Mouse (Mus musculus) left cerebral cortex, postnatal 25 days (tissue): ENCODE results near the gene B3glct. TPM values are rescaled to one million over a fixed set of nuclear protein-coding genes. Genes with fewer than 3 reads are reported as not detected.

ENCODE experiments used
- DNase-seq, 2 experiments: peaks; one replicate each; pipeline ENCODE4 v3.0.0; 2022; ENCODE audit warnings: low spot score in 2 of 2, mixed read lengths in 1 of 2
- intact Hi-C: fragments of 180-260 bp; cut with DNase I; formaldehyde crosslinking; loops from one replicate; pipeline ENCODE4 v1.15.1; 2025
- total RNA-seq, 2 experiments: library from RNA; stranded (reverse); gene quantifications; 2 replicates each; pipeline ENCODE4 v1.2.3; 2021

Gene B3glct
- 10 to 100 TPM; 14.8 to 16.3 TPM for total RNA-seq

DNA sequence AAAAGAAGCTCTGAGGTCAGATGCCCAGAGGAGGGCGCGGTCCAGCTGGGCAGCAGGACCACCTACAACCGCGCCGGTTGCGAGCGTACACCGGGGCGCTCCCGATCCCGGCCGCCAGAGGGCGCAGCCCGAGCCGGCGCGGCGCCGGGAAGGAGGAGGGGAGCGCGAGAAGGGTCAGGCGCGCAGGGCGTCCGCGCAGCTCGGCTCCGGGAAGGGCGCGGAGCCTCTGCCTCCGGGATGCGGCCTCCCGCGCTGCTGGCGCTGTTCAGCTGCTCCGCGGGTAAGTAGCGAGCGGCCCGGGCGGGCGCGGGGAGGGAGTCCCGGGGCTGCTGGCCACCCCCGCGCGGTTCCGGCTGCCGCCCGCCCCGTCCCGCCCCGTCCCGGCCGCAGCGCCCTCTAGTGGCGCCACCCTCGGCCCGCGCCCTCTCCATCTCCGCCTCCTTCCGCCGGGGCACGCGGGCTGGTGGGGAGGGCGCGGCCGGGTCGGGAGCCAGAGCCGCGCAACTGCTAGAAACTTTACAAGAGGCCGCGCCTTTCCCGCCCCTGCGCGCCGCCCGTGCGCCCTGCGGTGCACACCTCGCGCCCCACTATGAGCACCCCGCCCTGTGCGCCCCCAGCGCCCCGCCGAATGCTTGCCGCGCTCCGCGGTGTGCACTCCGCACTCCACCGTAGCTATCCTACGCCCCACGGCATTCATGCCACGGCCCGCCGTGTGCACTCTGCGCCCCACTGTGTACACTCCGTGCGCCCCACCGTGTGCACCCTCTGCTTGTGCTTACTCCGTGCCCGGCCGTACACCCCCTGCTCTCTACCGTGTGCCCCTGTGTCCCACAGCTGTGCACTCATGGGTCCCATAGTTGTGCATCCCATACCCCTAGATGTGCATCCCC, at the start of gene B3glct:
Gene B3glct, plus strand, starts transcription at position 131 of the 890 bp plus-strand sequence.
- intact Hi-C loops = loop anchor here (1.0 kb wide), 1 partner anchor 42 kb away; the partner anchor contains the start of gene Hsph1
- DNase-seq = peak; percentile 67 to 85

DNA sequence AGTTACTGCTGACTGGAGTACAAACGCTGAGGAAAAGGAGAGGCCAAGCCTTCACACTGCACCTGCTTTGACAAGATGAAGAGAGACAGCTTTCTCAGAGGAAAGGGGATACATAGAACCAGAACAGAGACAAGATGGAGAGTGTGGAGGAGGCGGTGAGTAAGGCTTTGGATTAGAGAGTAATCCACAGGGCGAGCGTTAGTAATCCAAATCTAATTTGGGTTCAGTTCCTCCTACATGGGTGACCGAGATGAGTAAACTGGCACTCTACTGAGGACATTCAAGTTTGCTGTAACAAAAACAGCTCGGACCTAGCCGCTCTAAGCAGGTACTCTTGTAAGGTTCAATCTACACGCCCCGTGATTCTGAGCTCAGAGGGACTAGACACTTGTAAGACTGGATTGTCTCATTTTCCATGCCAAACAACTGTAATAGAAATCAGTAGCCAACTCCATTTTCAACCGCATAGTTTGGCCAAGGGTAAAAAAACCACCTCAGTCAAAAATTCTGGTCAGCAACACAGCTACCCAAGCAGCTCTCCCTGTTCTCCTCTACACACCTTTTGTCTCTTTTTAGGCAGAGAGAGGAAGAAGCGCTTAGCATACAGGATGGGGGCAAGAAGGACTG, 43.5 kb upstream of the B3glct start:
- intact Hi-C loops = loop anchor here (2.0 kb wide), 1 partner anchor 98 kb away; no protein-coding TSS in a partner anchor
- DNase-seq = peak in 1 of 2 experiments; percentile 51

DNA sequence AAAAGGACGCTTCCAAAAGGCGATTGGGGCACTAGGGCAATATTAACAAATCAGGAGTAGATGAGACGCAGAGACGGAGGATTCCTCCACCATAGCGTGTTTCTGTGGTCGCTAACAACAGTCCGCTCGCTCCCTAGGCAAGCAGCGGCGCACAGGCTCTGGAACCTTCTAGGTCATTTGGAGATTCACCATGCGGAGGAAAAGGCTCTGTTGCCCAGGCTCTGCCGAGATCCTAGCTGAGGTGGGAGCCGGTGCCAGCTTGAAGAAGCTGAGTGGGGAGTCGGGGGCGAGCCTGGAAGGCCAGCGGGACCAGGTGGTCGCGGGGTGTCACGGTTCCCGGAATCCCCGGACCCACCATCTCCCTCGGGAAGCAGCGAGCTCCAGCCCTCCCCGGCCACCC, 42.5 kb upstream of the B3glct start:
- intact Hi-C loops = loop anchor here (2.0 kb wide), 1 partner anchor 99 kb away; no protein-coding TSS in a partner anchor

DNA sequence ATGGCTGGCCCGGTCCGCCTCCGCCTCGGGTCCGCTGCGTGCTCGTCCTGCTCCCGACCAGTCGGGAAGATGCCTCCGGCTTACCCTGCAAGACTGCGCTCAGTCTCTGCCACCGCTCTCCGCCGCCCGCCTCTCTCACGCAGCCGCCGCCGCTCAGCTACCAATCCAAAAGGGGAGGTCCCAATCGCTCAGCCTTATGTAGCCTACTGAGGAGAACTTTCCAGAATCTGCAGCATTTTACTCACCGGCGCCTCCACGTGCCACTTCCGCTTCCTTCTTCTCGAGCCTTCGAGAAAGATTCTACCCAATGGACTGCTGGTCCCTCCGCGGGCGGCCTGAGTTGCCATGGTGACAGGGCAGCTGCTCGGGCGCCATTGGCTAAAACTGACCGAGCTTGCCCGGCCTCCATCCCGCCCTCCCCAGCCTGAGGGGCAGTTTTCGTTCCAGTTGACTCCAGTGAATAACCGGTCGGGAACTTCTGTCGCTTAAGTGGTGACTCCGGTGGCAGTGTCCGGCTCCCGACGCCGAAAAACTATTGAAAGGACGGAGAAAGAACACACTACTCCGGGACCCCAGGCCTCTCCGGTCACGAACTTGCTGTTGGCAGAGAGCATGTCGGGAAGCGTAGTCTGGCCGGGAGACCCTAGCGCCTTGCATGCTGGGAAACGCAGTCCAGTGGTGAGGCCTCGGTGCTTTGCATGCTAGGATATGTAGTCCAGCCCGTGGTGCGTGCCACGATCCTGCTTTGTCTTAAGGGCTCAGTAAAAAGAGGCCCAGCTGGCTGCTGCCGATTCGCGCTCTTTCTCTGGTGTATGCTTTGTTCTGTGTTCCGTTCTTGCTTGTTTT, 41.7 kb upstream of the B3glct start, which contains the start of gene Hsph1:
Gene Hsph1, minus strand, starts transcription at position 302 of the 846 bp plus-strand sequence.
- intact Hi-C loops = loop anchor here (1.0 kb wide), 1 partner anchor 42 kb away; the partner anchor contains the start of gene B3glct
- peak; percentile 99 to 100 for DNase-seq

More for the DNA sequence above, 42.5 kb upstream of the B3glct start:
- peak; percentile 53 to 55 for DNase-seq

DNA sequence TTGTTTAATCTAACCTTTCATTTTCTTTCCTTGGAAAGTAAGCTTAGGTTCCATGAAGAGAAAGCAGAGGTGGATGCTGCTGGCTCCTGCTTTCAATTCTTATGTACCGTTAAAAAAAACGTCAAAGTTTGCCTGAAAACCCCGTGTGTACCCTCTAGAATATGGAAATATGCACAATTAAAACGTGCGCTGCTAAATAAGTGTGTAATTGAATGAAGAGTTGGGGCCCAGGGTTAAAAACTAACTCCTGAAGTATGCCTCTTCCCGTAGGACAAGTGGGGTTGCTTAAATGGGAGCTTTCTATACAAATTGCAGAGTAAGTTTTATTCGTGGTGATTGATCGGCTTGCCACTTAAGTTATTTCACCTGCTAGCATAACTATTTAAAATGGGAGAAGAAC, 40.7 kb upstream of the B3glct start:
- no peak for DNase-seq
- intact Hi-C loops = no loop called here

DNA sequence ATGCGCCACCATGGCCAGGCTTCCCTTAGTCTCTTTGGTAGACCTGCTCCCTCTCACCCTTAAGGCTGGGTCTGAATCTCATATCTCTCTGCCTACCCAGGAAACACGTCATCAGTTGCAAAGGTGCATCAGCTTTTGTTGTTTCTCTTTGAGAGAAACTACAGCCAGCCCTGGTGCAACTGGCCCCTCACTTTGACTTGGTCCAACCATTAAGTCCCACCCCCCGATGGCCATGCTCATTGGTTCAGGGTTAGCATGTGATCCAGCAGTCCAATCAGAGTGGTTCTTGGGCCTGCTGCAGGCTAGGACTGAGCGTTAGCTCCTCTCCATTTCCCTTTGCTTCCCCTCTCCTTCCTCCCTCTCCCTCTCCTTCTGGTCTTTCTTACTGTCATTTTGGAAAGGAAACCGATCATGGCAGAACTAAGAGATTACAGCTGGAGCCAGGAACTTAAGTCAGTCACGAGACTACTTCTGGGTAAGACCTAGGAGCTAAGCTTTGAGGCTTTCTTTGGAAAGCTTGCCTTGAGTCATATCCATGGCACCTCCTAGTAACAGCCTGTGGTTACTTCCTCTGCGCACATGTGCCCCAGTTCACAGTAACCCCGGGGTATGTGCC, 36.6 kb upstream of the B3glct start:
- DNase-seq = peak in 1 of 2 experiments; percentile 24
- intact Hi-C loops = loop anchor here (10.0 kb wide), 1 partner anchor 213 kb away; no protein-coding TSS in a partner anchor

DNA sequence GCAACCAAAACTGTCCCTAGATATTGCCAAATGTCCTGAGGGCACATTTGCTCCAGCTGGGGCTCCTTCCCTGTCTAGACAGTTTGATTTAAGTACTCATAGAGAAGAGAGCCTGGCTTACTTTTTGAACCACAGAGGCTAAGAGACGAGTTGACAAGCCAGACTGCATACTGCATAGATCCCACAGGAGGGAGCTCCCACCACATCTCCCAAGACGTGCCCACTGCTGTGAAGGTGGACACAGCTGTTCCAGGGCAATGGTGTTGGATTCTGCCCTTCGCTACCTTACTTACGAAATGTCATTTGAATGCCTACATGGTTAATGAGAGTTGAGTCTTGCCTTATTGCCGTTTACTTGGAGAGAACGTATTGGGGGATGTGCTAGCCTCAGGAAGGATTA, 35.7 kb upstream of the B3glct start:
- intact Hi-C loops = loop anchor here (10.0 kb wide), 1 partner anchor 212 kb away; no protein-coding TSS in a partner anchor
- DNase-seq = peak in 1 of 2 experiments; percentile 45

DNA sequence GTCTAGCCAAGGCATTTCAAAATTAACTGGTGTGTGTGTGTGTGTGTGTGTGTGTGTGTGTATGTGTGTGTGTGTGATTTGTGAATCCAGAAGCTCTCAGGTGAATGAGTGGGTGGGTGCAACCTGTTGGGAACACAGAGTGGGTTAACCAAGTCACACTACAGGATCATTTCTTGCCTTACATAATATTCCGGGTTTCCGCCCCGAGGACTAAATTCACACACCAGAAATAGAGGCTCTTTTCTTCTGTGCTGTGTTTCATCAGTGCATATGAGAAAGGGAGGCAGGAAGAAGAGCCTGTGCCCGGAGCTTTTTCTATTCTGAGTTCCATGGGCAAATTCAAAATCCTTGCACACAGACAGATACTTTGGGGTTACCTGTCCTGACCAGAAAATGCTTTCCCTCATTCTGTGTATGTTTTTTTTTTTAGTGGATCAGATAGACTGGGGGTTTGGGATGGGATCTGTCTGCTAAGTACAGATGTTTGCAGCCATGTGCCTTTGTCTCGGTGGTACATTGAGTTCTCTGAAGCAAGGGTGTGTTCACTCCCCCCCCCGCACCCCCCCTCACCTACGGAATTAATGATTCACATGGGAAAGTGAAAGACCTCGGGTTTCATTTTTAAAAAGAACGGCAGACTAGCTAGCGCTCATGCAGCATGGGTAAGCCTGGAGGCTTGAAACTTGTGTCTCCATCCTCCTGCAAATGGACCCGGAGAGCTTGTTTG, 35.1 kb upstream of the B3glct start:
- intact Hi-C loops = loop anchor here (10.0 kb wide), 1 partner anchor 212 kb away; no protein-coding TSS in a partner anchor
- DNase-seq = peak; percentile 35 to 73

DNA sequence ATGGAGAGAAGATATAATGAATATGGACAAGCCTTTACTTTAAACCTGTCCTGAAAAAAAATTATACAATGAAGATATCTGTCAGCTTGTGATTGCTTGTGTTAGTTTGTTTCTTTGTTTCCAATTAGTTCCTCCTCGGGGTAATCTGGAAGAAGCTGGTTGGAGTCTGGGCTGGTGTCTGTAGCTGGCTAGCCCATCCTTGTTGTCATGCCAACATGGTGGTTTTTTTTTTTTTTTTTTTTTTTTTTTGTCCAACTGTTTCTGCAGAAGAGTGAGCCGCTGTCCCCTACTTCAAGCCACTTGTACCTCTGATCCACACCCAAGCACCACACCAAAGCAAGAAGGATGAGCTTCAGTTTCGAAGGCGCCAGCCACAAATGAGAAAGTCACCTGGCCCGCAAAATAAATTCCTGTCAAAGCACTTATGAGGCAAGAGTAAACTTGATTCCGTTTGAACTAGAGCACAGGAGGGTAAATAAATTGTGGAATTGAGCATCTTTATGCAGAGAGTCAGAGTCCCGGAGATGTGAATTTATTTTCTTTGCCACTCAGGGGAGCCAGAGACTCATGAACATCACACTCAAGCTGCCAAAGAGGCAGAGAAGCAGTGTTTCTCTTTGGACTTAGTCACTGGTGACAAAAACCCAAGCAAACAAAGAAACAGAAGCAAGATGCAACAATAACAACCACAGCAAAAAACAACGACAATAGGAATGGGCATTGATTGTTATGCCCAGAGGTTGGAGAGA, 30.5 kb upstream of the B3glct start:
- peak; percentile 27 to 74 for DNase-seq
- intact Hi-C loops = loop anchor here (5.0 to 10.0 kb wide), 2 partner anchors 207 to 375 kb away; no protein-coding TSS in a partner anchor

DNA sequence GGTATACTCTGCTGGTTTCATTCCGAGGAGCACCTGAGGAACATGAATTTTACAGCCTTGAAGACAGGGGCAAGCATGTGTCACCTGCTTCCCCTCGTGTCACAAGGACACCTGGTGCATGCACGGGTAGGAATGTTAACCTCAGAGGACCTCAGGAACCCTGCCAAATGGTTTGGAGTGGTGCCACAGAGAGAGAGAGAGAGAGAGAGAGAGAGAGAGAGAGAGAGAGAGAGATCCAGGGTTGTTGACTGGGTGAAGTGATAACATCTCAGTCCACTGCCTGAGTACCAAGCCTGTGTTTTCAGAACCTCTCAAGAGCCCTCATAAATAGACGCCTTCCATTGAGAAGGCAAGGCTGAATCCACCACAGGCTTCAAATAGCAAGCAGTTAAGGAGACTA, 29.8 kb upstream of the B3glct start:
- intact Hi-C loops = loop anchor here (5.0 to 10.0 kb wide), 2 partner anchors 207 to 374 kb away; no protein-coding TSS in a partner anchor
- no peak for DNase-seq

DNA sequence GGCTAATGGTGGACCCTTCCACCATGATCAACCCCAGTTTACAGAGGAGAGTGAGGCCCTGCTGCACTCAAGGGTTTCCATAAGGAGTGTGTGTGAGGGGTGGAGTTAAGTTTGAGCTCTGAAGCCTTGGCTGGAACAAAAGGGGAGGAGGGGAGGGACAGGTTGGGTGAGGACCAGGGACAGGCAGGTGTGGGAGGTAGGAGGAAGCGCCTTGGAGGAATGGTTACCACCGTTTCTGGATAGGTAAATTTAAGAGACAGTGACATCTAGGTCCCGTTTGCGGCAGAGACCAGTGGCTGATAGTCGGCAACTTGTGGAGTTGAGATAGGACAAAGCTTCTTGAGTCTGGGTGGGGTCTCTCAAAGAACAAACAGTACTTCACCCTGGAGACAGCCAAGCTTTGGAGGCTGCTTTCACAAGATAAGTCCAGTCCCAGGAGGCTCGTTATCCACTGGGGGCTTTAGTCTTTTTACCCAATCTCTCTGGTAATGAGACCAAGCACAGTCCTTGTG, 29.1 kb upstream of the B3glct start:
- no peak for DNase-seq
- intact Hi-C loops = loop anchor here (5.0 to 10.0 kb wide), 2 partner anchors 206 to 373 kb away; no protein-coding TSS in a partner anchor

DNA sequence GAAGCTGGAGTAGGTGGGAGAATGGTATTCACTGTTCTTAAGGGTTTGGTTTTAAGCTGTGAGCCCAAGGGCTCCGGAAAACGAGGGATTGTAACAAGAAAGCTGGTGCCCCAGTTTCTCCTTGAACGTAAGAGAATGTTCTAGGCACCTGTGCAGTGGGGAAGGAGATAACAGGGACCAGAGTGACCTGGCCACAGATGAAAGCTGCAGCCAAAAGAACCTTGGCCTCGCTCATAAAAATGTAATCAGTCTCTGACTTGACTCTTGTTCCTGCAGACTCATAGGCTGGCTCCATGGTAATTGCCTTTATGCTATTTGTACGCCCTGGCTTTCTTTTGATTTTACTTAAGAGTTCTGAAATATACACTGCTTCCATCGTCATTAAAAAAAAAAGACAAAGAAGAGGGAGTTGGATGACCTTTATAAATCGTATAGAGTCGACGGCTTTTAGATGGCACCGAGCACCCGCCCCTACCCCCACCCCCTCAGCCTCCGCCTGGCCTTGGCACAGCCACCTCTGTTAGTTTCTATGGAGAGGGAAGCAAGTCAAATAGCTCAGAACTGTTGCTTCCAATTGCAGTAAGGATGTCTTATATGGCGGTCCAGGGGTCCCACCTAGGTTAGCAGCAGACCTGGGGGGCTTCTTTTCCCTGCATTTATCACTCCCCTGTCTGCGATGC, 28.4 kb upstream of the B3glct start:
- intact Hi-C loops = loop anchor here (5.0 to 10.0 kb wide), 2 partner anchors 205 to 373 kb away; no protein-coding TSS in a partner anchor

DNA sequence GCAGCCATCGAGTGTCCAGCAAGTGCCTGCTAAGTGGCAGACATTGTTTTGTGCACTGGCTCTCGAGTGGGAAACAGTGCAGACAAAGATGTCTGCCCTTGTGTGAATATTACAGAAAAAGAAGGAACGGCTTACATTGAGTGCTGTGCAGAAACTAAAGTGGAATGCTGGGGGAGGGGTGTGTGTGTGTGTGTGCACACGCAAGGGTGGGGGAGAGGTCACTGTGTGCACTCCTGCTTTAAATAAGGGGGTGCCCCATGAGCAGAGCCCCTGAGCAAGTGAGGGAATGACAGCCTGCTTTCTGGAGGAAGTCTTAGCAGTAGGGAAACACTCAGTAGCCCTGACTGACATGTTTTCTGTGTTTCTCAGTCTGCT, 27.9 kb upstream of the B3glct start:
- DNase-seq = no peak
- intact Hi-C loops = no loop called here

More for the DNA sequence above, 28.4 kb upstream of the B3glct start:
- no peak for DNase-seq

DNA sequence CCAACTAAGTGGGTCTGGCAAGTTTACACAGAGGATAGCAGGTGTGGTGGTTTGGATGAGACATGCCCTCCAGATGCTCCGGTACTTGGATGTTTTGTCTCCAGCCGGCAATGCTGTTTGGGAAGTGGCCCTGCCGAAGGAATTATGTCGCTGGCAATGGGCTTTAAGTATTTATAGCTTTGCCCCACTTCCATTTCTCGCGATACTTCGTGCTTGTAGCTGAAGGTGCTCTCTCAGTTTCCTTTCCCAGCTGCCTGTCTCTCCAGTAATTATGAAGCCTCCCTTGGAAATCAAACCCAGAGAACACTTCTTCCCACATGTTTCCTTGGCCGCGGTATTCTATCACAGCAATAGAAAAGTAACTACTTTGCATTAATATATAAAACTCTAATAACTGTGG, 22.4 kb upstream of the B3glct start:
- intact Hi-C loops = no loop called here
- no peak for DNase-seq

DNA sequence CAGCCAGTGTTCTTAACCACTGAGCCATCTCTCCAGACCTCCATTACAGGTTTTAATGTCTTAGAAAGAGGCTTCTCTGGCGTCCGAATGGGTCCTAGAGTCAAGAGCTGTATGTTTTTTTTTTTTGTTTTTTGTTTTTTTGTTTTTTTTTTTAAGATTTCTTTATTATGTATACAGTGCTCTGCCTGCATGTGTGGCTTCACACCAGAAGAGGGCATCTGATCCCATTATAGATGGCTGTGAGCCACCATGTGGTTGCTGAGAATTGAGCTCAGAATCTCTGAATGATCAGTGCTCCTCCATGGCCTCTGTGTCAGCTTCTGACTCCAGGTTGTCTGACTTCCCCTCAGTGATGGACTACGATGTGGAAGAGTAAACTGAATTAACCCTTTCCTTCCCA, 20.0 kb upstream of the B3glct start:
- DNase-seq = no peak
- intact Hi-C loops = no loop called here

DNA sequence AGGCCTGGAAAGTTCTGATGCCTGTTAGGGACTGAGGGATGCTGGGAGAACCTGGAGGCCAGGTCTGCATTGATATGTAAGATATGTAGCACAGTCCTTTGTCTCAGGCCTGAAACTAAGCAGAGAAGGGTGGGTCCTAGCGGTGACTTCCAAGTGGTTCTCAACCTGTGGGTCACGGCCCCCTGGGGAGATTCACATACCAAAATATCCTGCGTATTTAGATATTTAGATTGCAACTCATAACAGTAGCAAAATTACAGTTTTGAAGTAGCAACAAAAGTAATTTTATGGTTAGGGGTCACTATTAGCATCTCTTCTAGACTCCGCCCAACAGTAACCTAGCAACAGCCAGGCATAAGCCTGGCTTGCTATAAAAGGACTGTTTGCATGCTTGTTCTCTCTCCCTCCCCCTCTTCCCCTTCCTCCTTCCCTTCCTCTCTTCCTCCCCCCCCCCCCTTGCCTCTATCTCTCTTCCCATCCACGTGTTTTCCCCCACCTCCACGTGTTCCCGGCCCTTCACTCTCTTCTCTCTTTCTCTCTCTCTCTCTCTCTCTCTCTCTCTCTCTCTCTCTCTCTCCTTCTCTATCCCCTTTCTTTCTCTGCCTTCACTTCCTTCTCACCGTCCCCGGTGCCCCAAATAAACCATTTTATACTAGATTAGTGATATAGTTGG, 19.2 kb upstream of the B3glct start:
- intact Hi-C loops = no loop called here
- no peak for DNase-seq
